Mouse (Mus musculus) hindbrain, embryonic 12.5 days (tissue): ENCODE results near the gene Zbtb38. TPM values are rescaled to one million over a fixed set of nuclear protein-coding genes. Genes with fewer than 3 reads are reported as not detected.
"Not testable (repeated sequence)": the region's sequence is repeated elsewhere in the genome, so short reads cannot be mapped to it uniquely, and the experiment has no call there.

Source experiments
- ATAC-seq: fragments of 200-750 bp; cut with Nextera tagmentation; 2 replicates; pipeline ENCODE4 v1.8.0; 2017; ENCODE audit warnings: moderate TSS enrichment; ENCODE audit not compliant: low FRiP score
- H3K27ac ChIP-seq: fragments of 300-500 bp; sonication (generic); 2 replicates; pipeline ENCODE4 v1.5.1; 2016; ENCODE audit warnings: mild to moderate bottlenecking
- H3K27me3 ChIP-seq: fragments of 300-500 bp; sonication (generic); 2 replicates; pipeline ENCODE4 v1.6.1; 2016; ENCODE audit warnings: mild to moderate bottlenecking
- H3K36me3 ChIP-seq: fragments of 300-500 bp; sonication (generic); 2 replicates; pipeline ENCODE4 v1.6.1; 2016; ENCODE audit warnings: mild to moderate bottlenecking
- H3K4me1 ChIP-seq: fragments of 300-500 bp; sonication (generic); 2 replicates; pipeline ENCODE4 v1.6.1; 2016
- H3K4me2 ChIP-seq: fragments of 300-500 bp; sonication (generic); replicated peaks from 2 replicates; pipeline ENCODE4 v1.6.1; 2016; ENCODE audit warnings: mild to moderate bottlenecking
- H3K4me3 ChIP-seq: fragments of 300-500 bp; sonication (generic); 2 replicates; pipeline ENCODE4 v1.5.1; 2016; ENCODE audit warnings: mild to moderate bottlenecking
- H3K9ac ChIP-seq: fragments of 300-500 bp; sonication (generic); 2 replicates; pipeline ENCODE4 v1.6.1; 2016; ENCODE audit warnings: mild to moderate bottlenecking, moderate library complexity
- H3K9me3 ChIP-seq: fragments of 300-500 bp; sonication (generic); replicated peaks from 2 replicates; pipeline ENCODE4 v1.6.1; 2016; ENCODE audit warnings: mild to moderate bottlenecking
- WGBS: fragments of 180-500 bp; shearing (Covaris S2); methylation state at CpG from one replicate; pipeline ENCODE4 v1.1.7; 2016; 5-methylcytosine and 5-hydroxymethylcytosine counted together
- polyA plus RNA-seq: library from polyadenylated mRNA; unstranded; fragments of >200 nt; fragmentation: Nextera tagmentation; extraction: Ambion mirVana; gene quantifications from 2 replicates; pipeline ENCODE4 v1.2.1, GENCODE M21; 2016

Zbtb38 gene
- polyA plus RNA-seq, 1 experiment from 2014 or later = 18.0 TPM

GRCm38 (mm10) chr9:96652763-96653162, 99.9 kb downstream of the Zbtb38 start:
- WGBS = 65% methylated on average over 6 of the region's 6 CpGs
- no peaks in the 10 kb centered on the region for H3K36me3 ChIP-seq
- H3K4me2 ChIP-seq = no peak overlapping the region
- no peak overlapping the region for H3K4me3 ChIP-seq
- H3K27me3 ChIP-seq = no peaks in the 10 kb centered on the region
- no peak overlapping the region for H3K9ac ChIP-seq
- no peak overlapping the region for H3K27ac ChIP-seq
- H3K4me1 ChIP-seq = no peaks in the 10 kb centered on the region
- ATAC-seq = no peak
- no peaks in the 10 kb centered on the region for H3K9me3 ChIP-seq

- no peaks in the 10 kb centered on the region for H3K27me3 ChIP-seq
- no peaks in the 10 kb centered on the region for H3K9me3 ChIP-seq
- H3K27ac ChIP-seq = no peak overlapping the region
- 92% methylated on average over 7 of the region's 7 CpGs for WGBS
- H3K4me2 ChIP-seq = no peak overlapping the region
- H3K9ac ChIP-seq = no peak overlapping the region
- no peak for ATAC-seq
- H3K36me3 ChIP-seq = no peaks in the 10 kb centered on the region
- no peak overlapping the region for H3K4me3 ChIP-seq
- no peaks in the 10 kb centered on the region for H3K4me1 ChIP-seq
Observed at GRCm38 (mm10) chr9:96650807-96651206, 101.8 kb downstream of the Zbtb38 start.

DNA sequence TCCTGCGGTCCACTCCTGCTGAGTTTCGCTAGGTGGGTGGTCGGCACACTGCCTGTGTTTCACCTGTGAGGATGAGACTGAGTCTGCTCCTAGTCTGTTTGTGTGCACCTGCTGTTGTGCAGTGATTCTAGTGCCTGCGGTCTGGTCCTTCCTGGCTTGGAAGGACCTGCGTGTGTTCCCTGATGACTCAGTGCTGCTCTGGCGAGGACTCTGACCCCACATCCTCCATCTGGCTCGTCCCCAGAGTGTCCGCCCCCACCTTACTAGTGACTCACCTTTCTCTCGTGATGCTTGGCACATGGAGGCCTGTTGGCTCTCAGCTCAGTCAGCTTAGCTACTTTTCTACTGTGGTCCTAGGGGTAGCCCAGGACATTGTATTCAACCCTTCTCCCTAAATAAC, 102.7 kb downstream of the Zbtb38 start:
- Histone ChIP-seq H3K36me3 (no peaks in the 10 kb centered on the region), H3K4me1 (no peaks in the 10 kb centered on the region), H3K4me2 (no peak overlapping the region), H3K27ac (no peak overlapping the region), H3K9ac (no peak overlapping the region), H3K9me3 (no peaks in the 10 kb centered on the region), H3K27me3 (no peaks in the 10 kb centered on the region), H3K4me3 (no peak overlapping the region)
- WGBS = 75% methylated on average over 9 of the region's 9 CpGs
- ATAC-seq = no peak

DNA sequence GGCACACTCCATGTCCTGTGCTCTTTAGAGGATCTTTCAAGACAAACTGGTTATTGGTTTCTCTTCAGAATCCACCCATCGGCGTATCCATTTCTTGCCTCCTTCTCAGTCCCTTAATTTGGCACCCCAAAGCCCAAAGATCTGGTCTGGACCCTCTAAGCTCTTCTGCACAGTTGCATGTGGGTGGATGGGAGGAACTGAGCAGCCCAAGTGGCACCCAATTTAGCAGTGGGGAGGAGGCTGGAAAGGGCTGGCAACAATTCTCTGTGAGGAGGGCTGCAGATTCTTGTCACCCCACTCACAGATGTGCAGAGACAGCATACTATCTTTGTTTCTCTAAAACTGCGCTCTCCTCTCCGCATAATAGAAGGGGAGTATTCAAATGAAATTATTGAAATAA, 103.3 kb downstream of the Zbtb38 start:
- no peak for ATAC-seq
- Histone ChIP-seq H3K9me3 (no peaks in the 10 kb centered on the region), H3K36me3 (no peaks in the 10 kb centered on the region), H3K4me1 (no peaks in the 10 kb centered on the region), H3K4me3 (no peak overlapping the region), H3K27ac (no peak overlapping the region), H3K9ac (no peak overlapping the region), H3K27me3 (no peaks in the 10 kb centered on the region), H3K4me2 (no peak overlapping the region)
- 93% methylated on average over 4 of the region's 4 CpGs for WGBS

DNA sequence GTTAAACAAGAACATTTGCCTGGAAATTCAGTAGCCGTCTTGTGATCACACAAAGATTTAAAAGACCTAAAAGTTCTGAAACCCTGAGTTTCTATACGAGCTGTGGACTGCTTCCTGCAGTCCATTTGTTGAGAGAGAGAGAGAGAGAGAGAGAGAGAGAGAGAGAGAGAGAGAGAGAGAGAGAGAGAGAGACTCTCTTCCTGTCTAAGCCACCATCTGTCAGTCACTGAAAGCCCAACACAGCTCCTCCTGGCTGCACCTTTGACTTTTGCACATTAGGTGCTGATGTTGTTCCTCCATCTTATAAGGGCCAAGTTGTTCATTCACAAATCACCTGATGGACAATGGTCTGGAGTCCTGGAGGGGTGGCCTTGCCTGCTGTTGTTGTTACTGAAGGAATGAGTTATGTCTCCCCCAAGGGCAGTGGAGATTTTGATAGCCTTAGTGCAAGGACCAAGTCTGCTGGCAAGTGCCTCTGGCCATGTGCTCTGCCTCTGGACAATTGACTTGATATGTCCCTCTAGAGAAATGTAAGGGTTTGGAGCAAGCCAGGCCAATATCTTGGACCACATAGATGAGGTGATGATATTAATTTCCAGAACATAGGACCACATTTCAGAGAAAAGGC, 105.8 kb downstream of the Zbtb38 start:
- H3K9me3 ChIP-seq = no peaks in the 10 kb centered on the region
- no peaks in the 10 kb centered on the region for H3K36me3 ChIP-seq
- no peaks in the 10 kb centered on the region for H3K27me3 ChIP-seq
- 67% methylated on average over 2 of the region's 2 CpGs for WGBS
- H3K4me2 ChIP-seq = no peak overlapping the region
- no peak for ATAC-seq
- H3K4me1 ChIP-seq = no peaks in the 10 kb centered on the region
- H3K4me3 ChIP-seq = no peak overlapping the region
- no peak overlapping the region for H3K27ac ChIP-seq
- H3K9ac ChIP-seq = no peak overlapping the region

- WGBS = 83% methylated on average over 2 of the region's 2 CpGs
- ATAC-seq = no peak
Observed at GRCm38 (mm10) chr9:96644840-96645239, 107.8 kb downstream of the Zbtb38 start.

DNA sequence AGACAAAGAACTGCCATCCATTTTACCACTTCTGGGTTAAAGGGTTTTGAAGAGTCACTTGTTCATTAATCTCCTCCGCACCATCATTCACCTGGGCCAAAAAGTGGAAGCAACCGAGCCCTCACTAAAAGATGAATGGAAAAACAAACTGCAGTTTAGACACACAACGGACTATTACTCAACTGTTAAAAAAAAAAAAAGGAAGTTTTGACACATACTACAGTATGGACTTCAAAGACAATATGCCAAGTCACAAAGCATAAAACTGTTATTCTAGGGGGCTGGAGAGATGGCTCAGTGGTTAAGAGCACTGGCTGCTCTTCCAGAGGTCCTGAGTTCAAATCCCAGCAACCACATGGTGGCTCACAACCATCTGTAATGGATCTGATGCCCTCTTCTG, 108.6 kb downstream of the Zbtb38 start:
- 94% methylated on average over 3 of the region's 3 CpGs for WGBS
- H3K27me3 ChIP-seq, H3K9ac ChIP-seq, H3K4me2 ChIP-seq, H3K27ac ChIP-seq, H3K4me3 ChIP-seq, H3K4me1 ChIP-seq, ATAC-seq, H3K36me3 ChIP-seq, H3K9me3 ChIP-seq: not testable (repeated sequence)

More at GRCm38 (mm10) chr9:96644840-96645239, 107.8 kb downstream of the Zbtb38 start:
- no peak overlapping the region for H3K4me2 ChIP-seq
- H3K9ac ChIP-seq = no peak overlapping the region
- H3K9me3 ChIP-seq = no peaks in the 10 kb centered on the region
- H3K4me1 ChIP-seq = no peaks in the 10 kb centered on the region
- no peak overlapping the region for H3K27ac ChIP-seq
- H3K4me3 ChIP-seq = no peak overlapping the region
- no peaks in the 10 kb centered on the region for H3K36me3 ChIP-seq
- H3K27me3 ChIP-seq = no peaks in the 10 kb centered on the region

- Histone ChIP-seq H3K27me3 (peaks cover 4% of the 10 kb centered on the region; the same call in 1 of the 2 replicates), H3K27ac (no peak overlapping the region), H3K4me1 (no peaks in the 10 kb centered on the region), H3K4me3 (no peak overlapping the region), H3K9ac (no peak overlapping the region), H3K36me3 (no peaks in the 10 kb centered on the region), H3K4me2 (no peak overlapping the region), H3K9me3 (no peaks in the 10 kb centered on the region)
- 93% methylated on average over 7 of the region's 7 CpGs for WGBS
- ATAC-seq = no peak
Observed at GRCm38 (mm10) chr9:96639451-96639850, 113.2 kb downstream of the Zbtb38 start.

GRCm38 (mm10) chr9:96638508-96638907, 114.1 kb downstream of the Zbtb38 start:
- no peak overlapping the region for H3K9ac ChIP-seq
- H3K36me3 ChIP-seq = no peaks in the 10 kb centered on the region
- H3K27me3 ChIP-seq = peaks cover 8% of the 10 kb centered on the region; the same call in 1 of the 2 replicates
- no peak overlapping the region for H3K27ac ChIP-seq
- WGBS = 88% methylated on average over 7 of the region's 7 CpGs
- no peak for ATAC-seq
- H3K4me3 ChIP-seq = no peak overlapping the region
- no peak overlapping the region for H3K4me2 ChIP-seq
- no peaks in the 10 kb centered on the region for H3K9me3 ChIP-seq
- H3K4me1 ChIP-seq = no peaks in the 10 kb centered on the region

DNA sequence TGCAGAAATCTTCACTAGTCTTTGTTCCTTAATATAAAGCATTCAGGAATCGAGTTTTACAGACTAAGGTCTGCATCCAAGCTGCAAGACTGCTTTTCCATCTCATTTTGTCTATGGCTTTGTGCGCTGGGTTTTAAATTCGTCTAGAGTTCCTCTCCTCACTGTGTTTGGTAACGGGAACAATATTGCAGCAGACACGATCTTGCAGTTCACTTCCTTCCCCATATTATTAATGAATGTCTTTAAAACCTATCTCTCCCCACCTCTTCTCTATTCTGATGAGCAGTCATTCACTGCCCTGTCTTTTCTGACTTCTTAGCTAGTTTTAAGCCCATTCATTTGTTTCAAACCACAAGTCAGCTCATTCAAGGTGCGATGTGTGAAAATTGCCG, 115.5 kb downstream of the Zbtb38 start:
- Histone ChIP-seq H3K4me3 (no peak overlapping the region), H3K27ac (no peak overlapping the region), H3K9me3 (no peaks in the 10 kb centered on the region), H3K9ac (no peak overlapping the region), H3K4me1 (no peaks in the 10 kb centered on the region), H3K4me2 (no peak overlapping the region), H3K27me3 (peaks cover 13% of the 10 kb centered on the region; the same call in 1 of the 2 replicates), H3K36me3 (no peaks in the 10 kb centered on the region)
- WGBS = 76% methylated on average over 7 of the region's 7 CpGs
- ATAC-seq = no peak

- 62% methylated on average over 9 of the region's 9 CpGs for WGBS
- H3K27me3 ChIP-seq = peaks cover 15% of the 10 kb centered on the region; the same call in 1 of the 2 replicates
- no peaks in the 10 kb centered on the region for H3K36me3 ChIP-seq
- H3K9ac ChIP-seq = no peak overlapping the region
- 0 out of 2 replicates have a peak, but pooled peaks cover 4% of the 10 kb centered on the region for H3K4me1 ChIP-seq
- no peak overlapping the region for H3K4me3 ChIP-seq
- ATAC-seq = no peak
- no peak overlapping the region for H3K4me2 ChIP-seq
- no peaks in the 10 kb centered on the region for H3K9me3 ChIP-seq
- H3K27ac ChIP-seq = no peak overlapping the region
Observed at GRCm38 (mm10) chr9:96636423-96637156, 116.0 kb downstream of the Zbtb38 start.

DNA sequence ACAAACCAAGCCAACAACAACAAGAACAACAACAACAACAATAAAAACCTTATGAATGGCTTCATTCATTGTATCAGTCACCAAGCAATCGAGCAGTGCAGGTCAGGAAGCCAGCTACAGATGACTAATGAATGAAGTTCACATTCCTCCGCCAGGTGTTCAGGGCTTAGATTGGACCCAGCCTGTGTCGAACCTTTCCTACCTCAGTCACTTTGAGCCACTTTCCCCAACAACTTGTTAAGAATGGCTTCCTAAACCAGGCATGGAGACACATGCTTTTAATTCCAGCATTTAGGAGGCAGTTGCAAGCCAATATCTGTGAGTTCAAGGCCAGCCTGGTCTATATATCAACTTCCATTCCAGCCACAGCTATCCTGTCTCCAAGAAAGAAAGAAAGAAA, 116.7 kb downstream of the Zbtb38 start:
- Histone ChIP-seq H3K27me3 (peaks cover 15% of the 10 kb centered on the region; the same call in 1 of the 2 replicates), H3K27ac (no peak overlapping the region), H3K36me3 (no peaks in the 10 kb centered on the region), H3K9ac (no peak overlapping the region), H3K9me3 (no peaks in the 10 kb centered on the region), H3K4me3 (no peak overlapping the region), H3K4me2 (no peak overlapping the region), H3K4me1 (0 out of 2 replicates have a peak, but pooled peaks cover 4% of the 10 kb centered on the region)
- no peak for ATAC-seq
- 85% methylated on average over 3 of the region's 3 CpGs for WGBS

GRCm38 (mm10) chr9:96635176-96635575, 117.5 kb downstream of the Zbtb38 start:
- no peak overlapping the region for H3K4me3 ChIP-seq
- no peak for ATAC-seq
- H3K27ac ChIP-seq = no peak overlapping the region
- H3K9me3 ChIP-seq = no peaks in the 10 kb centered on the region
- H3K4me1 ChIP-seq = 0 out of 2 replicates have a peak, but pooled peaks cover 4% of the 10 kb centered on the region
- H3K36me3 ChIP-seq = no peaks in the 10 kb centered on the region
- peaks cover 15% of the 10 kb centered on the region; the same call in 1 of the 2 replicates for H3K27me3 ChIP-seq
- no peak overlapping the region for H3K9ac ChIP-seq
- WGBS = 75% methylated on average over 6 of the region's 6 CpGs
- no peak overlapping the region for H3K4me2 ChIP-seq
